Mouse (Mus musculus): ENCODE measurements around the gene Ptov1.

GRCm38 (mm10) chr7:44835373-44836015 lies 34.1 kb downstream of the Ptov1 start:
- no peak for TF ChIP-seq CTCF (IDR thresholded peaks at IDR 0.05; ENCODE audit: extremely low read depth, insufficient read depth, low read length)
- no peak for TF ChIP-seq POLR2A (IDR thresholded peaks at IDR 0.05; ENCODE audit: extremely low read depth, insufficient read depth, low read length)
